Mouse (Mus musculus) 416B (cell line): ENCODE data around the gene Unc13a.
A peak's percentile ranks its signal among the peaks of the same experiment; 100 is the strongest.

Experiments used
- DNase-seq: peaks from one replicate; pipeline ENCODE4 v3.0.0; 2011; ENCODE audit warnings: low read depth

Unc13a gene

DNA sequence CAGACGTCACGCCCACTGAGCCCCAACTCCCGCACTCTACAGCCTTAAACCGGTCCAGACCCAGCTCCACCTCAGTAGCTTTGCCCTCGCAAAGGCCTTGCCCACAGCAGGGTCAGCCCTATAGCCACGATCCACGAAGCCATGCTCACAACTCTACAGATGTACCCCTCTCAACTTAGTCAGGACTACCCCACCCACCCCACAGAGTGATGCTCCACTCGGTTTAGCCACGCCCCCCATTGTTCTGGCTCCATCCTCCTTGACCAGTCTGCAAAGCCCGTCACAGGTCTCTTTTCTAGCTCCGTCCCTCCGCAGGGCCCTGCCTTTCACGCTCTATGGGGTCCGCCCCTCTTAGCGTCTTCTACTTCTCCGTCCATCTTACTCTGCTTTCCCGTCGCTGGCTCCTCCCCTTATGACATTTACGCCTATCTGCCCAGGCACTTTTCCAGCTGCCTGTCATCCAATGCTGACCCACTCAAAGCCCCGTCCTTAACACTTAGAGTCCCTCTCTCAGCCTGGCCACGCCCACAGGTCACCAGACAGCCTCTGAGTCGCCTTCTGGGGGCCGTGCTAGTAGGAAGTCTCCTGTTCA lies 14.7 kb upstream of the Unc13a start:
- DNase-seq, result no peak

DNA sequence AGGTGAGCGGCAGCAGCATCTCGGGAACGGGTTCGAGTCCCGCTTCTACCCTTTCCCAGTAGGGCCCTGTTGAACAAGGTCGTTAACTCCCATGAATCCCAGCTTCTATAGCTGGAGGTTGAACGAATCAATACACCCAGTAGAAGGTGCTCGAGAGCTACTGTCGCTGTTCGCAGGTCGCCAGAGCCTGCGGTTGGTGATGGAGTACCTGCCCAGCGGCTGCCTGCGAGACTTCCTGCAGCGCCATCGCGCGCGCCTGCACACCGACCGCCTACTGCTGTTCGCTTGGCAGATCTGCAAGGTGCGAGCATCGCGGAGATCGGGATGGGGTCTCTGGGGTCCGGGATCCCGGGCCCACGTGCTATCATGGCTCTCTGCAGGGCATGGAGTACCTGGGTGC lies 14.0 kb upstream of the Unc13a start:
- DNase-seq, result no peak

DNA sequence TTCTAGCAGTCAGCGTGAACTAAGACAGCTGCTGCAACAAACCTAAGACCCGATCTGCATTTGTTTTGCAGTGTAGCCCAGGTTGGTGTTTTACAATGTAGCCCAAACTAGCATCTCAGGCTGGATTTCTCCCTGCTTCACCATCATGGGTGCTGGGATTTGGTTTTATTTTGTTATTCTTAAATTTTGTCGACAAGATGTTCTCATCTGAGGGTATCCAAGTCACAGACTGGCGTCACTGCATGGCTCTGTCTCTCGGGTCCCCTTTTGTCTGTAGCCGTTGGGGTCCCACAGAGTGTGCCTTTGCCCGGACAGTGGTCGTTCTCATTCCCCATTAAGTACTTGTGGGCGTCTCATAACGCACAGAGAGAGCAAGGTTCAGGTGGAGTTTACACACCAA lies 13.1 kb upstream of the Unc13a start:
- DNase-seq, result no peak

DNA sequence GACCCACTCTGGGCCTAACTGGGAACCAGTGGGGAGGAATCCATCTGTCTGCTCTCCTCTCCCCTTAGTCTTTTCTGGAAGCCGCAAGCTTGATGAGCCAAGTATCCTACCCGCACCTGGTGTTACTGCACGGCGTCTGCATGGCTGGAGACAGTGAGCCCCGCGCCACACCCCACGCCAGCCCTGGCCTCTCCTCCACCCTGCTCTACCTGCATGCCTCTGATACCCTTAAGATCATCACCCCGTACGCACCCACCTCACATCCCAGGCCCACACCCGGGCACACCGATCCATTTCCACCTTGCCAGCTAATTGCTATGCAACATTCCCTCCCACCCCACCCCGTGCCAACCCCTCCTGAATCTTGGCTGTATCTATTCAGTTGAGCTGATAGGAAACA lies 11.3 kb upstream of the Unc13a start:
- no peak for DNase-seq

DNA sequence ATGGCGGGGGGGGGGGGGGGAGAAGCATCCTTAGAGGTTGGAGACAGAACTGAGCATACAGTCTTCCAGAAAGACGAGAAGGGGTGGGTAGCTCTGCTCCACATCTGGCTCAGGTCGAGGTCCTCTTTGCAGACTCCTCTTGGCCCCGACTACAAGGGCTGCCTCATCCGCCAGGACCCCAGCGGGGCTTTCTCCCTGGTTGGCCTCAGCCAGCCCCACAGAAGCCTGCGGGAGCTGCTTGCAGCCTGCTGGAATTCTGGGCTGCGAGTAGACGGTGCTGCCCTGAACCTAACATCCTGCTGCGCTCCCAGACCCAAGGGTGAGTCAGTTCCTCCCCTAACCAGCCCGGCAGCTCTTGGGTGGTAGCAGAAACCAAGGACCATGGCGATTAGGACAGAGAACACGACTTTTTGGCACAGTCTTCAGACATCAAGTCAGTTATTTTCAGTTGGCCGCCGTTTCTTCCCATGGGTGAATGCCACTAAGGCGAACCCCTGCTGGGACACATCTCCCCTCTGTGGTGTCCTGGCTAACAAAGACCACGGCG lies 9.9 kb upstream of the Unc13a start:
- DNase-seq, result no peak

DNA sequence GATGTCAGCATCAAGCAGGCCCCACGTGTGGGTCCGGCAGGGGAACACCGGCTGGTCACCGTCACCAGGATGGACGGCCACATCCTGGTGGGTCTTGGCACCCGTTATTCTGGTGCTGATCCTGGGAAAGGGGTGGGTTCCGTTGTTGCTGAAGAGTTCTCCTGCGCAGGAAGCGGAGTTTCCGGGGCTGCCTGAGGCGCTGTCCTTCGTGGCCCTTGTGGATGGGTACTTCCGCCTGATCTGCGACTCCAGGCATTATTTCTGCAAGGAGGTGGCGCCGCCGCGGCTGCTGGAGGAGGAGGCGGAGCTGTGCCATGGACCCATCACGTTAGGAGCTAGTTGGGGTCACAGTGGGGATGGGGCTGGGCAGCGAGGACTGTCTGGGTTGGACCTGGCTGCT lies 8.9 kb upstream of the Unc13a start:
- DNase-seq, result no peak

DNA sequence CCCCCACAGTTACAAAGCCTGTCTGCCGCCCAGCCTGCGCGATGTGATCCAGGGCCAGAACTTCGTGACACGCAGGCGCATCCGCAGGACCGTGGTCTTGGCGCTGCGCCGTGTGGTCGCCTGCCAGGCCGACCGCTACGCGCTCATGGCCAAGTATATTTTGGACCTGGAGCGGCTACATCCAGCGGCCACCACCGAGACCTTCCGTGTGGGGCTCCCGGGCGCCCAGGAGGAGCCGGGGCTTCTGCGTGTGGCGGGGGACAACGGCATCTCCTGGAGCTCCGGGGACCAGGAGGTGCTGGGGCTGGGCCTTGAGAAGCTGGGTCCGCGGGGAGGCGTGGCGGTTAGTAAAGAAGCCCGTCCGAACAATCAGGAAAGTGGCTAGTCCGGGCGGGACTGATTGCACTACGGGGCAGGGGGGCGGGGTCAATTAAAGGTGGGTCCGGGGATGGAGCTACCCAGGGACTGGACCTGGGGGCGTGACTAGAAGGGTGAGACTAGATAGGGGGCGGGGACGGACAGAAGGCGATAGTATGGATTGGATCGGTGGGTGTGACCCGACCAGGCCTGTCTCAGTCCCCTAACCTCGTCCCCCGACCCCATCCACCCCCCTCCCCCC lies 8.1 kb upstream of the Unc13a start:
- no peak for DNase-seq

DNA sequence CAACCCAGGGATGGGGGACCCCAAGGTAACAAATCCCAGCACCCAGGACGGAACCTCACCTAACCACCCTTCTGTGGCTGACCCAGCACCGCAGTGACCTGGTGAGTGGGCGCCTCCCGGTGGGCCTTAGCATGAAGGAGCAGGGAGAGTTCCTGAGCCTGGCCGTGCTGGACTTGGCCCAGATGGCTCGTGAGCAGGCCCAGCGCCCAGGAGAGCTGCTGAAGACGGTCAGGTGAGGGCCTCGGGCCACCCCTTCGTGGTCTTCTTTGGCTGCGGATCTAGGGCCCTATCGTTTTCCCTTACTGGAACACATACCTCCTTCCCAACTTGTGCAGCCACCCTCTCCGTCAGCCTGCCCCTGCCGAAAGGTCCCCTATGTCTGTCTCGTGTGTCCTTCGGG lies 7.6 kb upstream of the Unc13a start:
- DNase-seq, result no peak

DNA sequence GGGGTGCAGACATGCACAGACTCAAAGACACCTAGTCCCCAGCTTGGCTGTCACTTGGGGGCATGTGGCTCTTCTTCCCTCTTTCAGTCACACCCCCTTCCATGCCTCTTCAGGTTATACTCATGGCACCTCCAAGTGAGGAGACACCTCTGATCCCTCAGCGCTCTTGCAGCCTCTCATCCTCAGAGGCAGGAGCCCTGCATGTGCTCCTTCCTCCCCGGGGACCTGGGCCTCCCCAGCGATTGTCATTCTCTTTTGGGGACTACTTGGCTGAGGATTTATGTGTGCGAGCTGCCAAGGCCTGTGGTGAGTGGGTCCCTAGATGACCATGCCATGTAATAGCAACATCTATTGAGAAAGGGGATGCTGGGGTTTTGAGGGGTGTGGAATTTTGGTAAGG lies 6.7 kb upstream of the Unc13a start:
- no peak for DNase-seq

DNA sequence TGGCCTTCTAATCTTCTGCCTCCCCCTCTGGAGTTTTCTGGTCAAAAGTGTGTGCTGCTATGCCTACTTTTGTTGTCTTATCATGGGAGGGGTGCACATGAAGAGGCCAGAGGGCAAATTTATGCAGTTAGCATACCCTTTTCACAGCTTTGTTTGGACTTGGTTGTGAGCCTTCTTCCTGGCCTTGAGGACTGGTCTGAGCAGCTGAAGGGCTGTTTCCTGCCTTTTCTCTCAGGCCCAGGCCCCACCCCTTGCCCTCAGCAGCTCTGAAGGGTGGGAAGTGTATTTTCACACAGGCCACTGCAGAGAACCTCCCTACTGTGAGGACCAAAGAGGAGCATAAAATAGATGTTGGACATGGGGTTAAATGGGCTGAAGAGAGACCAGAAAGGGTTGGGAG lies 6.0 kb upstream of the Unc13a start:
- DNase-seq, result peak; percentile 75

DNA sequence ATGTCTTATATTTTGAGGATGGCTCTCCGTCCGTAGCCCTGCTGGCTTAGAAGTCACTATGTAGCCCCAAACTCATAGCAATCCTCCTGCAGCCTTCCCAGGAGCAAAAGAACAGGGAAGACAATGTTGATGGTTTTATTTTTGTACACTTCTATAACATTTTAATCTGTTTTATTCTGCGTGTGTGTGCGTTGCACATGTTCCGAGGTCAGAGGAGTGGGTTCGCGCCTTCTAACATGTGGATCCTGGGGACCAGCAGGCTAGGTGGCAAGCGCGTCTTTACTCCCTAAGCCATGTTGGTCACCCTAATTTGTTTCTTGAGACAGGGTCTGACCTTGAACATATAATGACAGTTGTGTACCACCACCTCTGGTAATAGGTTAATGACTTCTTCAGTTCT lies 5.2 kb upstream of the Unc13a start:
- DNase-seq, result peak; percentile 42

DNA sequence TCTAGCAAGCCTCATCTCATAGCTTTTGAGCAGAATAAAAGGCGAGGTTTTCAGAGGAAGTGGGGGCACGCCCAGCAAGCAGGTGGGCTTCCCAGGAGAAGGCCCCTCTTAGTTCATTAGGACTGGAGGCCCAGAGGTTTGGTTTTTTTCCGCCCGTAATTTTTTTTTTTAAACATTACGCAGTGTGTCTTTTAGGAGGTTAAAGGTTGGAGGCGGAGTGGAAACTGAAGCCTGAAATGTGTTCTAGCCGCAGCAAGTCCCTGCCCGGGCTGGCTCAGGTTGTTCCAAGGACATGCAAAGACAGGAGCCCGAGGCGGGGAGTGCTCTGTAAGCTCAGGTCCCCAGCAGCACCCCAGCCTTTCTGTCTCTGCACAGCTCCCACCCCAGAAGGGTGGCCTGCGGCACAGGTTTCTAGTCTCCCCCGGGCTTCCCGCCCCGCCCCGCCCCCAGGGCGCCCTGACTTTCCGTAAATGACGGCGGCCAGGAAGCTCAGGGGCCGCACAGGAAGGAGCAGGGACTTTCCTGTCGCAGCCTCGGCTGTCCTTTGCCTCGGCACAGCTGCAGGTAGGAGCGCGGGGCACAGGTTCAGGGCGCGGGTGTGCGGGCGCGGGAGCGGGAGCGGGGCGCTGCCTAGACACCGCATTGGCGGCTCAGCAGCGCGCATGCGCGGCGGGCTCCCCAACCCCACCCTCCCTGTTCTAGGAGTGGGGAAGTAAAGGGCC lies 4.6 kb upstream of the Unc13a start, which contains the start of gene Jak3:
Gene Jak3, plus strand, starts transcription at position 277 of the 722 bp plus-strand sequence.
- peak; percentile 83 for DNase-seq

DNA sequence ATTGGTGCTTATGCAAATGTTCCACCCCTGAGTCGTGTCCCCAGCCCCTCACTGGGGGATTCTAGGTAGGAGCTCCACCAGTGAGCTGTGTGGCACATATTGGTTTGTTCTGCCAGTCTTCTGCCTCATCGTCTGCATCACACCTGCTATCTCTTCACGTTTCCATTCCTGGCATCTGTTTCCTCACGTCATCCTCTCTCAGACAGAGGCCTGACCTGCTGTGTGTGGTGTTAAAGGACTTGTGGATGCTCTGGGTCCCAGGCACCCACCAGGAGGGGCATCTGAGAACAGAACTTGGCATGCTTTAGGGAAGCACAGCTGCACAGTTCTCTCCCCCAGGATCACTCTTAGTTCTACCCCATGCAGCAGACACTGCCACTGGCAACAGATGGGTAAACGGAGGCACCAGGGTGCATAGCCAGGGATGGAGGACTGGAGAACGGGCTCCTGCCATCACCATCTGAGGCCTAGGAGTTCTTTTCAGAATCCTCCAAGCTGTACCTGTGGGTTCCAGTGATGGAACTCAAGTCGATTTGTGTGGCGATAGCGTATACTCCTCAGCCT lies 4.0 kb upstream of the Unc13a start:
- DNase-seq, result no peak

DNA sequence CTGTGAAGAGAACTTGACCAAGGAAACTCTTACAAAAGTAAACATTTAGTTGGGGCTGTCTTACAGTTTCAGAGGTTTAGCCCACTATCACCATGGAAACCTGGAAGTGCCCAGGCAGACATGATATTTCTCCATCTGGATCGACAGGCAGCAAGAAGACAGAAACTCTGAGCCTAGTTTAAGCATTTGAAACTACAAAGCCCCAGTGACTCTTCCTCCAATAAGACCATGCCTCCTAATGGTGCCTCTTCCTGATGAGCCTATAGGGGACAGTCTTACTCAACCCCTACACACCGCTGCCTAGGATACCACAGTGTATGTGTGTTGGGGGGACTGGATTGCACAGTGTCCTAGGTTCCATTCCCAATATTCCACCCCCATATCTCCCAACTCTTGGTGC lies 2.5 kb upstream of the Unc13a start:
- DNase-seq, result no peak

DNA sequence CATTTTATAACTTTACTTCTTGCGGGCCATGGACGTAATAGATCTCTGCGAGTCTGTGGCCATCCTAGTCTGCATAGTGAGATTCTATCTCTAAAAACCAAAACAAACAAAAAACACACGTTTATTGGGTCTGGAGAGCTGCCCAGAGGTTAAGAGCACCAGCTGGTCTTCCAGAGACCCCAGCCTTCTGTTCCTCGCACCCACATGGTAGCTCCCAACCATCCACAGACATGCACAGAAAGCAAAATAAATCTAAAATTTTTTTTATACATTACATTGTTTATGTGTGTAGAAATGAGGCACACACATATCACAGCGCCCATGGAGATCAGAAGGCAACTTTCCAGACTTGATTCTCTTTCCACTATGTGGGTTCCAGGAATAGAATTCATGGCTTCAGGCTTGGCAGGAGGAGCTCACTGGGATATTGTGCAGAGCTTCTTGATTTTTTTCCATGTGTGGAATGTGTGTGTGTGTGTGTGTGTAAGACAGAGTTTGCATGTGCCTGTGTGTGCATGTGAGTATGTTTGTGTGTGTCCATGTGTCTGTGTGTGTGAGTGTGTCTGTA lies 695 bp upstream of the Unc13a start:
- no peak for DNase-seq

DNA sequence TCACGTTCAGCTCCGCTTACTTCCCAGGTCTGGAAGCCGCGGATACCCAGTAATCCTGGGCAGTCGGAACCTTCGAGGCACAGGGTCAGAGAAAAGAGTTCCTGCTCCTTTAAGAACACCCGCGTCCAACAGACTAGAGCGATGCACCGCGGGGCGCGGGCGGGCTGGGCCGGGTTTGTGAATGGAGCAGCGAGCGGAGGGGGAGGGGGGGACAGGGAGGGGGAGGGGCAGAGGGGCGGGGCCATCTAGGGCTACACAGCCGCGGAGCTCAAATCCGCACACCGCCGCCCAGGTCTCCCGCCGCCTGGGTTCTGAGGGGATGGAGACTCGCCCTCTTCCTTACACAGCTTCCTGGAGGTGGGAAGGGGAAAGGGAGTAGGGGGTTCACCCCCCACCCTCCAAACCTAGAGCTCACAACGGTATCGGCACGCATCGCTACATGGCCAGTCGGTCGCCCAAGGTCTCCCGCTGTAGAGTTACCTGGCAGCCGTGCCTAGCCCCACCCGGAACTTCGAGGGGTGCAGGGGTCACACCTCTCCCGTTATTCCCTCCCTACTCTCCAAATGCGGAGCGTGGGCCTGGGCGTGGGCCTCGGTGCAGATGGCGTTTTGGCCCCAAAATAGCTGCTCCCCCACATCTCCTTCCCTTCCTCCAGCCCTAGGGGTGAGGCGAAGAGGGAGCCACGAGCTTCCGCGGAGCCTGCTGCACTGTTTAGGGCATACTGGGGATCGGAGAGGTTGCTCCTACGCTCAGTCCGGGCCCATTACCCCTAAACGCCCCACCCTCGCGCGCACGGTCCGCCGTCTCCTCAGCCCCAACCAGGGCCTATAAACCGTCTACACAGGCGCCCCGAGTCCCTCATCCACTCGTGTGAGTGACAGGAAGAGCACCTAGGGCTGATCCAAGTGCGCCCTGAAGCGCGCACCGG lies 672 bp downstream of the Unc13a start:
- DNase-seq, result peak; percentile 87

DNA sequence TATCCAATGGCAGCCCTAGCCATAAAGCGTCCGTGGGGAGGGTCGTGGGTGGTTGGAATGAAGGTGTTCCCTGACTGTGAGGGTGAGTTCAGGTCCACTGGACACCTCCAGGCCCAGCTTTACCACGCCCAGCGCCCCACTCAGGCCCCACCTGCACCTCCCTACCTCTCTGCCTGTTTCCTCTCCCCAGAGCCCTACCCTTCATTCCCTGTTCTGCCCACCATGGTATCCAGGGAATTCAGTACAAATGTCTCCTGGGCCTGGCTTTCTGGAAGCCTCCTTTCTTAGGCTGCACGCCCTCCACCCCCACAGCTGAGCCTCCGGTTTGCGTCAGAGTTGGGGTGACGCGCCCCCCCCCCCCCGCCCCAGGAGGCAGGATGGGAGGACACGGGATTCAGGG lies 1.4 kb downstream of the Unc13a start:
- no peak for DNase-seq

DNA sequence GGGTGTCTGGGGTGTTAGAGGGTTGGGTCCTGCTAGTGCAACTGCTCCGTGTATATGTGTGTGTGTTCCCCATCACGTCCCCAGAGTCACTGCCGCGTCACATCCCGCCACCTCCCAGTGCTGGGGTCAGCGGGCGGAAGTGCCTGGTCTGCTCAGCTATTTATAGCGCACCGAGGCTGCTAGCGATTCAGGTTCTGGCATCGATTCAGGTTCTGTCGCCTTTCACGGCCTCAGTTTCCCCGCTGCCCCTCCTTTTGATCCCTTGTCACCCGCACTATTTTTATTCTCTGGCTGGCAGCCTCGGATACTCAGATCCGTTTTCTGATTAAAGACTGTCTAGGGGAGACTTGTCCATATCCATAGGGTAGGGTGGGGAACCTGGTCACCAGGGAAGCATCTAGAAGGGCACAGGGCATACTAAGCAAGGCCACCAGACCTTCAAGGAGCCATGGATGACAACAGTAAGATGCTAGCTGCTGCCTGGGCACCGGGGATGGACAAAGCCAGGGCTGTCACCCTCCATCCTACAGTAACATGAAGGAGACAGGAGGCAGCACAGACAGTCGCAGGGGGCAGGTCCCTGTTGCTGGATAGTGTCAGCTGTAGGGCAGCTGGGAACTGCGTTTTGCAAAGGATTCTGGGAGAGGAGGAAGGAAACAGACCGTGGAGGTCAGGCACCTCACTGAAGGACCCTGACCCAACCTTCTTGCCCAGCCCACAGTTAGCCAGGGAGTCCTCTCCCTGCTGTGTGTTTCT lies 3.2 kb downstream of the Unc13a start:
- peak; percentile 96 for DNase-seq

DNA sequence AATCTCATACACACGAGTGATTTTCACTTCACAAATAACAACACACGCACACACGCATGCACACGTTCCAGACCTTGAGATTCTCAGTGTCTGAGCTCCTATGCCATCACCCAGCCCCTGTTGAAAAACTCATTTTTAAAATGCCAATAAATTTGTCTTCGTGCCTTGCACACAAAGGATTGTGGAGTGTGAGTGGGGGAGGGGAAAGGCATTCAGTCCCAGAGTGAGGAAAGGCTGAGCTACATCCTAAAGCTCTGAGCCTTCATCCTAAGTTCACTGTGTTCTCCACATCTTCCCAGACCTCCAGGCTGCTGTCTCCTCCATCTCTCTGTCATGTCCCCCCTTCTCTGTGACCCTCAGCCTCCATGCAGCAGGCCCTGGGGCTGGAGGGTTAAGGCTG lies 4.3 kb downstream of the Unc13a start:
- no peak for DNase-seq

DNA sequence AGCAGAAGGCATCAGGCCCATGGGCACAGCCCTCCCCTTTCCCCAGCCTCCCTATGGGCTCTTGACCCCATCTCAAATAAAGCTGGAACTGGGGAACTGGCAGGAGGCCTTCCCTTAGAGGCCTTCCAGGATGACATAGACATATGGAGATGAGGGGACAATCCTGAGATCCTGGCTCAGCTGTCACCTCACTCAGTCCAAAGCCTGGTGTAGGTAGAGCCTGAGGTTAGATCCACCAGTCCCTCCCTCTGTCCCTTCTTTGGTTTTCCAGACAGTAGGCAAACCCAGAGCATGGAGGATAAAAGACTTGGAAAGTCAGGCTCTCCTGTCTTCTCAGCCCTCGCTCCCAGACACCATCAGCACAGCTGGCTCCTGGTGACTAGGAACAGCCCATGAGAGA lies 4.7 kb downstream of the Unc13a start:
- no peak for DNase-seq
